Mouse (Mus musculus) embryonic facial prominence, embryonic 11.5 days (tissue): Measurements from ENCODE around the gene Mks1. TPM values are rescaled to one million over a fixed set of nuclear protein-coding genes. Genes with fewer than 3 reads are reported as not detected.

Experiments used
- ATAC-seq: fragments of 200-750 bp; cut with Nextera tagmentation; replicated peaks from 2 replicates; pipeline ENCODE4 v1.8.0; 2017; ENCODE audit warnings: low read depth; ENCODE audit not compliant: insufficient number of reproducible peaks, low FRiP score, low TSS enrichment
- DNase-seq: peaks from one replicate; pipeline ENCODE4 v3.0.0-alpha.2; 2015; ENCODE audit warnings: low spot score
- H3K27ac ChIP-seq: fragments of 300-500 bp; sonication (generic); replicated peaks from 2 replicates; pipeline ENCODE4 v1.5.1; 2014; ENCODE audit warnings: mild to moderate bottlenecking, low read depth, low read length, control low read depth
- H3K27me3 ChIP-seq: fragments of 300-500 bp; sonication (generic); 2 replicates; pipeline ENCODE4 v1.6.1; 2014; ENCODE audit warnings: mild to moderate bottlenecking, low read length, moderate library complexity, mixed read lengths; ENCODE audit not compliant: control insufficient read depth, insufficient read depth
- H3K36me3 ChIP-seq: fragments of 300-500 bp; sonication (generic); replicated peaks from 2 replicates; pipeline ENCODE4 v1.6.1; 2014; ENCODE audit warnings: low read depth, mild to moderate bottlenecking, low read length, moderate library complexity, mixed read lengths; ENCODE audit not compliant: control insufficient read depth, insufficient read depth
- H3K4me1 ChIP-seq: fragments of 300-500 bp; sonication (generic); 2 replicates; pipeline ENCODE4 v1.6.1; 2014; ENCODE audit warnings: low read length, mixed read lengths; ENCODE audit not compliant: control insufficient read depth, insufficient read depth
- H3K4me2 ChIP-seq: fragments of 300-500 bp; sonication (generic); 2 replicates; pipeline ENCODE4 v1.6.1; 2014; ENCODE audit warnings: low read depth, mild to moderate bottlenecking, control low read depth, low read length, moderate library complexity
- H3K4me3 ChIP-seq: fragments of 300-500 bp; sonication (generic); 2 replicates; pipeline ENCODE4 v1.5.1; 2014; ENCODE audit warnings: low read depth, low read length, control low read depth
- H3K9ac ChIP-seq: fragments of 300-500 bp; sonication (generic); replicated peaks from 2 replicates; pipeline ENCODE4 v1.6.1; 2014; ENCODE audit warnings: mild to moderate bottlenecking, control low read depth, low read length
- H3K9me3 ChIP-seq: fragments of 300-500 bp; sonication (generic); replicated peaks from 2 replicates; pipeline ENCODE4 v1.6.1; 2016; ENCODE audit warnings: mild to moderate bottlenecking, low read length, inconsistent platforms, mixed read lengths; ENCODE audit not compliant: control insufficient read depth
- WGBS: fragments of 180-500 bp; shearing (Covaris S2); extraction: QIAGEN DNeasy Blood & Tissue Kit; methylation state at CpG from one replicate; pipeline ENCODE4 v1.1.7; 2014; 5-methylcytosine and 5-hydroxymethylcytosine counted together
- polyA plus RNA-seq: library from polyadenylated mRNA; unstranded; fragments of >200 nt; fragmentation: Nextera tagmentation; extraction: Ambion mirVana; gene quantifications from 2 replicates; pipeline ENCODE4 v1.2.1, GENCODE M21; 2014

The Mks1 gene
- polyA plus RNA-seq, 1 experiment from 2014 or later, result 12.4 TPM

- no peak for DNase-seq
- Histone ChIP-seq H3K4me2 (no peak overlapping the region), H3K27me3 (no peaks in the 10 kb centered on the region; the same call in 1 of the 2 replicates), H3K9ac (no peak overlapping the region), H3K36me3 (no peaks in the 10 kb centered on the region), H3K4me3 (no peak overlapping the region), H3K27ac (no peak overlapping the region), H3K9me3 (no peaks in the 10 kb centered on the region), H3K4me1 (no peaks in the 10 kb centered on the region)
- 65% methylated on average over 4 of the region's 4 CpGs for WGBS
- ATAC-seq, result no peak
Measured at GRCm38 (mm10) chr11:87881714-87882113, 28.7 kb downstream of the Mks1 start.

GRCm38 (mm10) chr11:87883493-87883892, 30.5 kb downstream of the Mks1 start:
- WGBS, result 44% methylated on average over 5 of the region's 5 CpGs
- Histone ChIP-seq H3K27ac (no peak overlapping the region), H3K4me3 (no peak overlapping the region), H3K27me3 (no peaks in the 10 kb centered on the region), H3K9me3 (no peaks in the 10 kb centered on the region), H3K36me3 (no peaks in the 10 kb centered on the region), H3K4me2 (no peak overlapping the region), H3K4me1 (no peaks in the 10 kb centered on the region), H3K9ac (no peak overlapping the region)
- peak; percentile 58 for DNase-seq
- no peak for ATAC-seq

- Histone ChIP-seq H3K27me3 (no peaks in the 10 kb centered on the region), H3K9me3 (no peaks in the 10 kb centered on the region), H3K4me3 (no peak overlapping the region), H3K36me3 (no peaks in the 10 kb centered on the region), H3K4me1 (no peaks in the 10 kb centered on the region), H3K4me2 (no peak overlapping the region), H3K27ac (no peak overlapping the region), H3K9ac (no peak overlapping the region)
- 78% methylated on average over 5 of the region's 5 CpGs for WGBS
- no peak for ATAC-seq
- DNase-seq, result no peak
Measured at GRCm38 (mm10) chr11:87884856-87885255, 31.8 kb downstream of the Mks1 start.

GRCm38 (mm10) chr11:87892168-87892567, 39.2 kb downstream of the Mks1 start, which contains the start of gene Olfr462:
Gene Olfr462, minus strand, starts transcription at chr11:87892268.
- H3K4me1 ChIP-seq, result no peaks in the 10 kb centered on the region
- H3K27me3 ChIP-seq, result no peaks in the 10 kb centered on the region
- ATAC-seq (no peak), DNase-seq (no peak)
- H3K27ac ChIP-seq, result no peak within 1 kb of the TSS
- H3K4me3 ChIP-seq, result no peak within 1 kb of the TSS
- H3K4me2 ChIP-seq, result no peak within 1 kb of the TSS
- no peak within 1 kb of the TSS for H3K9ac ChIP-seq
- no peaks in the 10 kb centered on the region for H3K36me3 ChIP-seq
- H3K9me3 ChIP-seq, result no peaks in the 10 kb centered on the region
- 87% methylated on average over 6 of the region's 6 CpGs for WGBS

GRCm38 (mm10) chr11:87897287-87897686, 44.3 kb downstream of the Mks1 start, which contains the start of gene Olfr463:
Gene Olfr463, minus strand, starts transcription at chr11:87897387.
- no peak within 1 kb of the TSS for H3K9ac ChIP-seq
- no peaks in the 10 kb centered on the region for H3K27me3 ChIP-seq
- H3K4me2 ChIP-seq, result no peak within 1 kb of the TSS
- H3K36me3 ChIP-seq, result no peaks in the 10 kb centered on the region
- H3K27ac ChIP-seq, result no peak within 1 kb of the TSS
- DNase-seq, result no peak
- H3K4me1 ChIP-seq, result no peaks in the 10 kb centered on the region
- no peaks in the 10 kb centered on the region for H3K9me3 ChIP-seq
- ATAC-seq, result no peak
- no peak within 1 kb of the TSS for H3K4me3 ChIP-seq

GRCm38 (mm10) chr11:87904331-87904730, 51.3 kb downstream of the Mks1 start:
- no peaks in the 10 kb centered on the region for H3K36me3 ChIP-seq
- no peaks in the 10 kb centered on the region for H3K4me1 ChIP-seq
- H3K4me2 ChIP-seq, result no peak overlapping the region
- no peak overlapping the region for H3K4me3 ChIP-seq
- H3K27me3 ChIP-seq, result no peaks in the 10 kb centered on the region
- no peaks in the 10 kb centered on the region for H3K9me3 ChIP-seq
- no peak for DNase-seq
- no peak for ATAC-seq
- H3K27ac ChIP-seq, result no peak overlapping the region
- 84% methylated on average over 3 of the region's 3 CpGs for WGBS
- H3K9ac ChIP-seq, result no peak overlapping the region

Other genes with a start within 250 kb of the Mks1 start
- gene Hsf5, start 236.1 kb upstream of the Mks1 start, polyA plus RNA-seq, result 0.20 and 0.32 TPM in 2 replicates
- 2.0 and 4.4 TPM in 2 replicates for gene Rnf43, start 190.5 kb upstream of the Mks1 start, polyA plus RNA-seq
- gene Supt4a, start 115.7 kb upstream of the Mks1 start, polyA plus RNA-seq, result 174 and 180 TPM in 2 replicates
- gene Tspoap1, start 92.7 kb upstream of the Mks1 start, polyA plus RNA-seq, result 1.5 and 3.5 TPM in 2 replicates
- 6.1 and 7.2 TPM in 2 replicates for gene Mpo, start 59.6 kb upstream of the Mks1 start, polyA plus RNA-seq
- 0.25 and 0.36 TPM in 2 replicates for gene Lpo, start 24.9 kb upstream of the Mks1 start, polyA plus RNA-seq
- gene Epx, start 22.3 kb downstream of the Mks1 start, polyA plus RNA-seq, result 0.17 TPM in 1 of 2 replicates, not detected in the other
- not detected in 2 replicates for gene Olfr462, start 39.1 kb downstream of the Mks1 start, polyA plus RNA-seq
- not detected in 2 replicates for gene Olfr463, start 44.2 kb downstream of the Mks1 start, polyA plus RNA-seq
- not detected in 2 replicates for gene Olfr464, start 67.8 kb downstream of the Mks1 start, polyA plus RNA-seq
- 16.0 and 17.3 TPM in 2 replicates for gene Dynll2, start 134.3 kb downstream of the Mks1 start, polyA plus RNA-seq
- 525 and 569 TPM in 2 replicates for gene Srsf1, start 194.2 kb downstream of the Mks1 start, polyA plus RNA-seq
- gene Vezf1, start 215.1 kb downstream of the Mks1 start, polyA plus RNA-seq, result 63.1 and 69.3 TPM in 2 replicates
- 11.2 and 13.1 TPM in 2 replicates for gene Cuedc1, start 244.8 kb downstream of the Mks1 start, polyA plus RNA-seq